Mouse (Mus musculus) frontal cortex, postnatal 25 days (tissue): Measurements from ENCODE around the gene Rps28.
A peak's percentile ranks its signal among the peaks of the same experiment; 100 is the strongest.
"Not testable (repeated sequence)": the region's sequence is repeated elsewhere in the genome, so short reads cannot be mapped to it uniquely, and the experiment has no call there.

Source experiments
- DNase-seq, 2 experiments: peaks; one replicate each; pipeline ENCODE4 v3.0.0; 2022; ENCODE audit warnings: low spot score in 2 of 2

The Rps28 gene

DNA sequence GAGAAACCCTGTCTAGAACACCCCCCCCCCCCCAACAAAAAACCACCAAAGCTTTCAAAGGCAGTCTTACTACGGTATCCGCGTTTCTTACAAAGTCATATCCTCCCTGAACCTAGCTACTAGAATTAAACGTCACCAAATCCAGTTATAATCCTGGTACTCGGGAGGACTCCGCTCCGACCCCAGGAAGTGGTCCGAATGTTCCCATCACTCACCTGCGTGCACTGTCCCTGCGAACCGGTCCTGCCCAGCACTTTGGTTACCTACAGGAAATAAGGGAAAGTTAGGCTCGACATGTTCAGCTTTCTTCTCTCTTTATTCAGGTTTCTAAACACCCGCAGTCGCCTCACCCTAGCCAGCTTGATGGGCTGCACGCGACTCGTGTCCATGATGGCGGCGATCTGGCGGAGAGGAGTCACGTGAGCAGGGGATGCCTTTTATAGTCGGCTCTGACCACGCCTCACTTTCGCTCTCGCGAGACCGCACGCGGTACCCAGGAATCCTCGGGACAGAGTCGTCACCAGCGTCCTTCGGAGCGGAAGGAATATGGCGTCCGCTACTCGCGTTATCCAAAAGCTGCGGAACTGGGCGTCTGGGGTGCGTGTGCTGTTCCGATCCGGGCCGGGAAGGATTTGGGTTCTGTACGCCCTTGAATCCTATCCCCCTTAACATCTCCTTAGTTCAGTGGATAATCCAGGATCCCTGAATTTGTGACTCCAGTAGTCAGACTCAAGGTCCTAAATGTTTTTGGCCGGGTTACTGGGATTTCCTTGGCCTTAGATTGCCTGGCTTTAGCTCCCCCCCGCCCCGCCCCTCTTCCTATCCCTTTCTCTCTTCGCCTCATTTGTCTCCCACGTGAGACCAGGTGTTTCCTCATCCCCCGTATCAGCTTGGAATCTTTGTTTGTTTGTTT lies at the start of gene Rps28, which contains the start of gene Ndufa7:
Rps28 (minus strand) TSS at position 479 of the 913 bp plus-strand sequence.
Ndufa7 (plus strand) TSS at position 489 of the 913 bp plus-strand sequence.
- peak; percentile 96 to 98 for DNase-seq

DNA sequence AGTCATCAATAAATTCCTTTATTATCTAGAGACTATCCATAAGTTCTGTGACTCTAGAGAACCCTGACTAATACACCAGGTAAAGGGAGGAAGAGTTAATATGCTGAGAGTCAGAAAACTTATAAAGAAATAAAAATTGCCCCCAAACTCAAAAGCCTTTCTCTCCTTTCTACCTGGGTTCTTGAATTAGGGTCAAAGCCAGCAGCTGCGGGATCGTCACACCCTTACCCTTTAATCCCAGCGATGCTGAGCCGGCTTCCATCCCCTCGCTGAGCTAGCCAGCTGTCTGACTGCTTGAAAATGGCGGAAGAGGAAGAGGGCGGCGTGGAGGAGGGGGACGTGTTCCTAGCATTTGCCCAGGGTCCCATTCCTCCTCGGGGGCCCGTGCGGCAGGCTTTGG lies 49.2 kb upstream of the Rps28 start, which contains the start of gene Gm7029:
Gm7029 (plus strand) TSS at position 301 of the 400 bp plus-strand sequence.
- not testable (repeated sequence) for DNase-seq

DNA sequence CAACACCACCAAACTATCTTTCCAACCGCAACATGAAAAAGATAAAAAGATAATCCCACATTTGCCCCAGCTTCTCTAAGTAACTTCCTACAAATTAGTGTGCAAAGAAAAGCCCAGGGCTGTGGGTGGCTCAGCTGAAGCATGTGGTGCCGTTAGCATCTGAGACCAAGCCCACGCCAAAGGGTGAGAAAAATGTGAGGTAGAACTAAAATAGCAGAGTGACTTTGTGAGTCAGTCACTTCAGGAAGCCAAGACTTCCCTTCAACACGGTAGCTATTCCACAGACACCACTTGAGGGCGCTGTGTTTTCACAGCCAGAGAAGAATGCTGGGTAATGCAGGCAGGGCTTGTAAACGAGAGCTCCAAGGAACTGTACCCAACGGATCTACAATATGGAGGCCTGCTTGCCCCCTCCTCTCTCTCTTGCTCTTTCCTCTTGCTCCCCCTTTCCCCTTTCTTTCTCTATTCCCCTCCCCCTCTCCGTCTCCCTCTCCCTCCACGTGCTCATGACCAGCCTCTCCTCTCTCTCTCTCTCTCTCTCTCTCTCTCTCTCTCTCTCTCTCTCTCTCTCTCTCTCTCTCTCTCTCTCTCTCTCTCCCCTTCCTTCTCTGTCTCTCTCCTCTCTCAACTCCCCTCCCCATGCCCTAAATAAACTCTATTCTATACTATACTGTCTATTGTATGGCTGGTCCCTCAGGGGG lies 41.1 kb upstream of the Rps28 start:
- DNase-seq, result peak; percentile 54 to 66

DNA sequence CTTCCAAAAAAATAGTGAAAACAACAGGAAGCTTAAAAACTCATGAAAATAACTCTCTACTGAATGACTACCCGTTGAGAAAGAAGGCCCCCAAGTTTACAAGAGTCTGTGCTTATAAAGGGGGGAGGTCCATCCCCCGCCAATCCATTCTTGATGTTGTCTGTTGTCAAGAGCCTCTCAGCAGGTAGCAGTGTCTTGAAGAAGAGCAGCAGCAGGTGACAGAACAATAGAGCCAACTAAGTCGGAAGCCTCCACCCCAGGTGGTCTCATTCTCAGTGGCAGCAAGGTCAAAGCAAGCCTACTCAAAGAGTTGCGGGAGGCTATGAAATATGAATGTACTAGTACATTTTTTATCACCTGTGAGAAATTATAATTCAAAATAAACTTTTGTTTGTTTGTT lies 33.5 kb upstream of the Rps28 start:
- DNase-seq, result no peak

DNA sequence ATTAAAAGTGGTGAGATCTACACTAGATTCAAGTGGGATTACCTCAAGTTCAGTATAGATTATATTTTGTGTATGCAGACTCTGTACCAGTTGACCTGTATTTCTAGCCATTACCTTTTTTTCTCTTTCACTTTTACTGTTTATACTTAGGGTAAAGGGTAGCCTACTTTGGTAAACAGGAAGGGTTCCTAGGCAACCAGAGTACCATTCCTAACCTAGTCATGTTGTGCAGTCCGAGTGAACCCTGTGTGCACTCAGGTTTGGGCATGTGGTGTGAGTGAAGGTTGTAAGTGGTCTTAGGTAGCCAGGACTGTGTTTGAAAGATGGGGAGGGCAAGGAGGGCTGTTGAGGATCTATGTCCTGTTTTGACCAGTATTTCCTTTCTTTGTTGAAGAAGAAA lies 27.0 kb upstream of the Rps28 start:
- no peak for DNase-seq

DNA sequence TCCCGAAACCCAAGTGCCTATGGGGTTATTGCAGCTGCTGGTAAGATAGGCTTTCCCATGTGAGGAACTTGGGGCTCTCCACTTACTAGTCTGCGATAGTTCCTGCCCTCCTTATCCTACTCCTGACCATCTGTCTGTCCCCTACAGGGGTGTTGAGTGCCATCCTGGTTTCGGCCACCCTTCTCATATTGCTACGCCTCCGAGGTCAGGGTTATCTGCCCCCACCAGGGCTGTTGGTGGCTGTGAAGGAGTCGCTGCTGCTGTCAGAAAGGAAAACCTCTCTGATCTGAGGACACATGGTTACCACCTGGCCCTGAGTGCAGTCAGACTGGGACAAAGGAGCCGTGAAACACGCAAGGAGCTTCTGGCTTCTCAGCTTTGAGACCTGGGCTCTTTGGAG lies 23.8 kb upstream of the Rps28 start:
- no peak for DNase-seq

DNA sequence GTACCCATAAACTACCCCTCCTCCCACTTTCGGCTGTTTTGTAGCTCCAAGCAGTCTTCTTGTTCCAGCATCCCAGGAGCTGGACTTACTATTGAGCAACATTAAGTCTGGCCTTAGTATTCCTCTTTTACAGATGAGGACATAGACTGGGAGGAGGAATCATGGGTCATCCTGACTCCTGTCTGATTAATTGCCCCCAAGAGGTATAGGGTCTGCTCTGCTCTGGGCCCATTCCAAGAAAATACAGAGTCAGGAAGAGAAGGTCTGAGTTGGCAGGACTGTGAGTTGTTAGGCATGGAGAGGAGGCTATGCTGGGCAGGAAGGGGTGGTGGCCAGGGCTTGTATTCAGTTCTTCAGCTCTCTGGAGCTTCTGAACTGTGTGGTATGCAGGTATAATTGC lies 19.8 kb upstream of the Rps28 start:
- DNase-seq, result no peak

DNA sequence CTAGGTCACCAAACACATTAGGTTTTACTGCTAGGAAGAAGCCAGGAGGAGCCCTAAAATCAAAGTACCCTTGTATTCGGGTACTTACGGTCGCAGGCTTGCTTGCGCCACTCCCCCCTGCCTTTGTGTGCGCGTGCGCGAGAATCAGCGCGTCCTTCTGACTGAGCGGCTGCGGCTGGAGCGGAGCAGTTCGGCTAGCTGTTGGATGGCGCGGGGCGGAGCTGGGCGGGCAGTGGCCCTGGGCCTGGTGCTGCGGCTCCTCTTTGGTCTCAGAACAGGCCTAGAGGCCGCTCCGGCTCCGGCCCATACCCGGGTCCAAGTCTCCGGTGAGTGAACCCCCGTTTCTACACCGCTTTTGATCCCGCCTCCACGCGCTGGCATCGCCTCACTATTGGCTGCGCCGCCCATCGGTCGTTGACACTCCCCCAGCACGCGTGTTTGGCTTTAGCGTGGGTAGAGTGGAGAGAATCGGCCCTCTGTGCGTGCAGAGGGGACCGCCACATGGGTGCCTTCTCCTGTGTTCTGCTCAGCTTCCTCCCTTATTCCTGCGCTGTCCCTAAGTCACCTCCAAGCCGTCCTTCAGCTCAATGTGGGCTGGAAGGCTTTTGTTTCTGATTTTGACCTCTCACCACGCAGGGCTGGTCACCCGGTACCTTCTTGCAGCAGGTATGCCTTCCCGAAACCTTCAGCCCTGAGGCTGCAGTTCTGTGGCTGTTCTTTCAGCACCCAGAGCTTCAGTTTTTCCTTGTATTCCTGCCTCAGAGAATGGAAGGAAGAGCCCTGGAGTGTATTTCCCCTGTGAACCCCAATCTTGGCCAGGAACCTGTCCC lies 18.8 kb upstream of the Rps28 start, which contains the start of gene Cd320:
Cd320 (plus strand) TSS at position 126 of the 830 bp plus-strand sequence.
- DNase-seq, result peak; percentile 89 to 91

DNA sequence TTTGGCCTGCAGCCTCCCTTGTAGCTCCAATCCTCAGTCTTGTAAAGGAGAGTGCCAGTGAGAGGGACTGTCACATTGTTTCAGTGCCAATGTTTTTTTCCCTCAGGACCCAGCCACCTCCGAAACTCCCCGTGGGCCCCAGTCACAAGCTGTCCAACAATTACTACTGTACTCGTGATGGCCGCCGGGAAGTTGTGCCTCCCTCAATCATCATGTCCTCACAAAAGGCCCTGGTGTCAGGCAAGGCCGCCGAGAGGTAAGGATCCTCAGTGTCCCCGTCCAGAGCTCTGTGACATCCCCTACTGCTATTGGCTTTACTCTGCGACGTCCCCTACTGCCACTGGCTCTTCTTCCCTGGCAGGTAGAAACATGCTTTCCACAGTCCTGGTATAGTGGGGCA lies 5.2 kb upstream of the Rps28 start:
- DNase-seq, result no peak

DNA sequence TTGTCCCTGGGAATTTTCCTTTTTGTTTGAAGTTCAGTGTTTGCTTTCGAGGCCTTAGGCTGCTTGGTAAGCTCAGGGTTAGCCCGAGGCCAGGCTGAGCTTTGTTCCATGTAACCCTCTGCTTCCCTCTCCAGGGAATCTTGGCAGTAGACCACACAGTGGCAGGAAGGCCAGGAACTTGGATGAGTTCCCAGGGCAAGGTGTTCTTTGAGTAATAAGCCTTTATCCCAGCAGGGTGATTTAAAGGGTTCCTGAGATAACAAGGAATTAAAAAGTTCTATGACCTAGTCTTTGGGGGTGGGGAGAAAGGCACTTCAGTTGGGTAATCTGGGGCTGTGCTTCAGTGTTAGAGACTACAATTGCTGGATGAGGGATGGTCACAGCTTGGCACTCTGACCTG lies 4.5 kb upstream of the Rps28 start:
- DNase-seq, result no peak

DNA sequence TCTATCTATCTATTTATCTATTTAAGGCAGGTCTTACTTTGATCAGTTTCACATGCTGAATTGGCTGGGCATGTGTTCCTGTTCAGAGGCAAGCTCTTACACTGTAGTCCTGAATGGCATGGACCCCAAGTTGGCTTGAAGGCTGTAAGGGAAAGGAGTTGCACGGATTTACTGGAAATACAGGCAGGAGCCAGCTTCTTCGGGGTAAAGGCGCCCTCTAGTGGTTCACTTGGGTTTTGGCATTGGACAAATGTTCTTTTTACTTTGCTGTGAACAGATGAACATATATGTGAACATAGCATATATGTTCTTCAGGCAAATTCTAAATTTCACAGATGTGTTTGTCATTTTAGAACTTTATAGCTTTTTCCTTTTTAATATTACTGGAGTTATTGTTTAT lies 2.5 kb upstream of the Rps28 start:
- DNase-seq, result no peak

DNA sequence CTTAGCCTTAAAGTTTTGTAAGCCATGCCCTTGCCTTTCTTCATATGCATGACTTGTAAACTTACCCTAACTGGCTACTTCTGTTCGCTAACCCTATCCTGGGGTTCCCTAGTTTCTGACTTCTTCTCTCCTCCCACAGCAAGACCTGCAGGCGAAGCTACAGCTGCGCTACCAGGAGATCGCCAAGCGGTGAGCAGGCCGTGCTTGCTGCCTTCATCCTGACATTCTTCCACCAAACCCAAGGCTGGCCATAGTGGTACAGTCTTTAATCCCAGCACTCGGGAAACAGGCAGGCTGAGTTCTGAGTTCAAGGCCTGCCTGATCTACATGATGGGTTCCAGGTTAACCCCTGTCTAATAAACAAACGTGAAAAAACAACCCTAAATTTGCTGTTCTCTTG lies 1.1 kb upstream of the Rps28 start:
- DNase-seq, result no peak

DNA sequence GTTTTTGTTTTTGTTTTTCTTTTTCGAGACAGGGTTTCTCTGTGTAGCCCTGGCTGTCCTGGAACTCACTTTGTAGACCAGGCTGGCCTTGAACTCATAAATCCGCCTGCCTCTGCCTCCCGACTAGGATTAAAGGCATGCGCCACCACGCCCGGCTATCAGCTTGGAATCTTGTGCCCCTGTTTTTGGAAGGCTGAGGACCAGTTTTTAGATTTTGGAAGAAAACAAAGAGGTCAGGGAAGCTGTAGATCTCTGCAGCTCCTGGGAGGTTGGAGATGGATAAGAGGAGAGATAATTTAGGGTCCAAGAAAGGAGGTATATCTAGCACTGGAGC lies 602 bp upstream of the Rps28 start:
- not testable (repeated sequence) for DNase-seq

DNA sequence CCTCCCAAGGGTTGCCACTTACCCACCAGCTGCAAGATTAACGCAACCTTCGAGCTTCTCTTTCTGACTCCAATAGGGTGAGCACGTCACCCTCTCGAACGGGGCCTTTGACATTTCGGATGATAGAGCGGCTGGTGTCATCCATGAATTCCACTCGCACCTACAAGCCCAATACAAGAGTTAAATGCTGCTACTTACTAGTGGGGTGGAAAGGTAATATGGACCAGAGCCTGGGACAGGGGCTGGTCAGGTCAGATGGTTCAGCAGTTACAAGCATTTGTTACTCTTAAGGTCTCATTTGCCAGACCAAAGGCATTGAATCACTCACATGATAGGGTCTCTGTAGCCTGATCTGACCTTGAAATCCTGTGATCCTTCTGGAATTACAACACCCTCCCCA lies 1.2 kb downstream of the Rps28 start:
- DNase-seq, result not testable (repeated sequence)

DNA sequence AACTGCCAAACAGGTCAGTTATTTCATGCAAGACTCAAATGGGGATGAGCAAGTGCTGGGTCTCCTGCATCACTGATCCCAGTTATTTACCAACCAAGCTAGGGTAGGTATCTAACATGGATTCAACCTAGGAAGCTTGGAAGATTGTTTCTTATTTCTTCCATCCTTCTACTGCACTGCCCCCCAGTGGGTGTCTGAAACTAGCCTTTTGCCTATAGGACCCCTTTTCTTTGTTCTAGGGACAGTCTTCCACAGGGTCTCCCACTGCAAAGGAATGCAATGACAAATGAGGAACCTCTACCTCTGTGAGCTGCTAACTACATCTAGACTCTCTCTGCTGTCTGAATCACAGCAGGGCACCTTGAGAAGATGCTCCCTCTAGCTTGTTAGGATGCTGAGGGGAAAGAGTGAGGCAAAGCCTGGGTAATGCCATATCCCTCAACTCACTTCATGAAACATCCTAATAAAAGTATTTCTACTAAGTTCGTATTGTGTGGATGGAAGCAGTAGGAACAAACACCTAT lies 1.9 kb downstream of the Rps28 start:
- DNase-seq, result no peak

DNA sequence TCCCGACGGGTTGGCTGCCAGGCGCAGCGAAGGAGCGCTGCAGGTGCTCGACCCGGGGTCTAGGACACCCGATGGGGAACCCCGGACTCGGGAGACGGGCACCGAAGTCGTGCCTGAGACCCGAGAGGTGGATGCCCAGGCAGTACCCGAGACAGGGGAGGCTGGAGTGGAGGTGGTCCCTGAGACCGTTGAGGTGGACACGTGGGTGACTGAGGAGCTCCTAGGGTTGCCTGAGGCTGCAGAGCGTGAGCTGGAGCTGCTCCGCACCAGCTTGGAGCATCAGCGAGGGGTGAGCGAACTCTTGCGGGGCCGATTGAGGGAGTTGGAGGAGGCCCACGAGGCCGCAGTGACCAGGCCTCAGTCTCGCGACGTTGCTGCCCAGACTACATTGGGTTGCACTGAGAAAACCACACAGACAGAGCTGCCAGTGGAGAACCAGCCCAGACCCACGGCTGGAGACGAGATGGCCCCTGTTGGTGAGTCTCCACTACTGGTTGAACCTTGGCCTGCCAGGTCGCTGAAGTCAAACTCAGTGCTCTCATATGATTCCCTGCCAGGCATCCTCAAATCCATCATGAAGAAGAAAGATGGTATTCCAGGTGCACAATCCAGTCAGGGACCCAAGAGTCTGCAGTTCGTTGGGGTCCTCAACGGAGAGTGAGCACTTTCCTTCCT lies 6.3 kb downstream of the Rps28 start:
- DNase-seq, result no peak

DNA sequence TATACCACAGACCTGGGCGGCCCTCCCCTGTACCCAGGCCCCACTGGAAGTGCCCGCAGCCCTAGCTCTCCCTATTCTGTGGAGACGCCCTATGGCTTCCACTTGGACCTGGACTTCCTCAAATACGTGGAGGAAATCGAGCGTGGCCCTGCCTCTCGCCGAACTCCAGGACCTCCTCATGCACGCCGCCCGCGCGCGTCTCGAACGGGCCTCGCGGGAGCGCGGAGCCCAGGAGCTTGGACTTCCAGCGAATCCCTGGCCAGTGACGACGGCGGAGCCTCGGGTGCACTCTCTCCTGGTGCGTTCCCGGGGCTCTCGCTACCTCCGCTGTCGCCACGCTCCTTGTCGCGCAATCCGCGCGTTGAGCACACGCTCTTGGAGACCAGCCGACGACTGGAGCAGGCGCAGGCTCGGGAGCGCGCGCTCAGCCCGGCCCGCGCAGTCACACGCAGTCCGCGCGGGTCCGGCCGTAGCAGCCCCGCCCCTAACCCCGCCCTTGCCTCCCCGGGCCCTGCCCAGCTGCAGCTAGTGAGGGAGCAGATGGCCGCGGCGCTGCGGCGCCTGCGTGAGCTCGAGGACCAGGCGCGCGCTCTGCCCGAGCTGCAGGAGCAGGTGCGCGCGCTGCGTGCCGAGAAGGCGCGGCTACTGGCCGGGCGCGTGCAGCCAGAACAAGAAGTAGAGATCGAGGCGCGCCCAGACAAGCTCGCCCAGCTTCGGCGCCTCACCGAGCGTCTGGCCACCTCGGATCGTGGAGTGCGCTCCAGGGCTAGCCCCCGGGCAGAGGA lies 7.0 kb downstream of the Rps28 start:
- DNase-seq, result peak; percentile 69 to 80

DNA sequence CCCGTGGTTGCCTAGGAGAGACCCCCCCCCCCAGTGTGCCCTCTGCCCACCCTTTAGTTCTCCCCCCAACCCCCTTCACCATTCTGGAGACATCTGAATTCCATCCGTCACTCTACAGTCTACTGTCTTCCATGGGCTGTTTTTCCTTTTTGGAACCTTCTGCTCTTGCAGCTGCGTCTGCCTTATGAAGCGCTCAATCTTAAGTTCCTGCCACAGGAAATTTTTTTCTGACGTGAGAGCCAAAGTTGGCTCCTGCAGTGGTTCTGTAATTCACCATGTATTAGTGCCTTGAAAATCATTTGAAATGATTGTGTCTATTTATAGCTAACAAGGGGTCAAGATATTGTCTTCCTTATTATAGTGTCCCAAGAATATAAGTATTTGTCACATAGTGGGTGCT lies 7.8 kb downstream of the Rps28 start:
- DNase-seq, result no peak

DNA sequence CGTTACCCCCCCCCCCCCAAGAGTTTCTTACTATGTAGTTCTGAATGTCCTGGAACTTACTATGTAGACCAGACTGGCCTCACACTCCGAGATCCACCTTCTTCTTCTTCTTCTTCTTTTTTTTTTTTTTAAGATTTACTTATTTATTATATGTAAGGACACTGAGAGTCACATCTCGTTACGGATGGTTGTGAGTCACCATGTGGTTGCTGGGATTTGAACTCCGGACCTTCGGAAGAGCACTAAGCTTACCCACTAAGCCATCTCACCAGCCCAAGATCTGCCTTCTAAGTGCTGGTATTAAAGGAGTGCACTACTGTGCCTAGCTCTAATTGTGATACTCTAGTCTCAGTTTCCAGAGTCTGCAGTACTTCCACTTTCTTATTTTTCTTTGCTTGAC lies 9.0 kb downstream of the Rps28 start:
- DNase-seq, result no peak

DNA sequence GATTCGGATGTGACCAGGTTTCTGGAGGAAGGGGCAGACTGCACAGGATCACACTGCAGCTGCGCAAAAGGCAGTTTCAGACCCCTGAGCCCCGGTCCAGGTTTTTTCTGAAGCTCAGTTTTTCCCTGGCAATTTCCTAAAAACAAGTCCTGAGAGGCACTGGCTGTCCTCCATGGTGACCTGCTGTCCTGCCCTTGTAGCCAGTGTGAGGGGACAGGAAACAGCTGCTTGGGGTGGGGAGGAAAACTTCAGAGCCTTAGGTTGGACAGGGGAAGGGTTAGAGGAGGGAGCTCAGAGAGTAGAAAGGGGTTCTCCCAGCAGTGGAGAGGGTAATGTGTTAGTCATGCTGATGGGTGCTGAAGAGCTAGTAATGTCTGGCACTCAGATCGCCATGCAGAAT lies 11.4 kb downstream of the Rps28 start:
- no peak for DNase-seq
